Mouse (Mus musculus) midbrain, postnatal 0 days (tissue): ENCODE data around the gene Smbd1. TPM values are rescaled to one million over a fixed set of nuclear protein-coding genes. Genes with fewer than 3 reads are reported as not detected.

ENCODE experiments used
- ATAC-seq: fragments of 200-750 bp; cut with Nextera tagmentation; 2 replicates; pipeline ENCODE4 v1.8.0; 2017; ENCODE audit warnings: moderate number of reproducible peaks, mild to moderate bottlenecking, moderate TSS enrichment, moderate library complexity; ENCODE audit not compliant: low FRiP score
- DNase-seq: peaks from one replicate; pipeline ENCODE4 v3.0.0-alpha.2; 2015; ENCODE audit warnings: low spot score
- H3K27ac ChIP-seq: fragments of 300-500 bp; sonication (generic); 2 replicates; pipeline ENCODE4 v1.5.1; 2014; ENCODE audit warnings: low read depth, mild to moderate bottlenecking, low read length, mixed read lengths
- H3K27me3 ChIP-seq: fragments of 300-500 bp; sonication (generic); 2 replicates; pipeline ENCODE4 v1.6.1; 2014; ENCODE audit warnings: low read length, control low read depth, mixed read lengths; ENCODE audit not compliant: insufficient read depth
- H3K36me3 ChIP-seq: fragments of 300-500 bp; sonication (generic); 2 replicates; pipeline ENCODE4 v1.6.1; 2014; ENCODE audit warnings: low read length, control low read depth, mixed read lengths; ENCODE audit not compliant: insufficient read depth
- H3K4me1 ChIP-seq: fragments of 300-500 bp; sonication (generic); 2 replicates; pipeline ENCODE4 v1.6.1; 2014; ENCODE audit warnings: mild to moderate bottlenecking, control low read depth, antibody characterized with exemption, low read length, mixed read lengths; ENCODE audit not compliant: insufficient read depth
- H3K4me2 ChIP-seq: fragments of 300-500 bp; sonication (generic); 2 replicates; pipeline ENCODE4 v1.6.1; 2014; ENCODE audit warnings: low read depth, mild to moderate bottlenecking, low read length, mixed read lengths; ENCODE audit not compliant: poor library complexity, severe bottlenecking
- H3K4me3 ChIP-seq: fragments of 300-500 bp; sonication (generic); 2 replicates; pipeline ENCODE4 v1.5.1; 2014; ENCODE audit warnings: low read depth, mild to moderate bottlenecking, low read length, moderate library complexity
- H3K9ac ChIP-seq: fragments of 300-500 bp; sonication (generic); replicated peaks from 2 replicates; pipeline ENCODE4 v1.6.1; 2014; ENCODE audit warnings: mild to moderate bottlenecking, low read length, moderate library complexity, mixed read lengths; ENCODE audit not compliant: poor library complexity, severe bottlenecking
- H3K9me3 ChIP-seq: fragments of 300-500 bp; sonication (generic); 2 replicates; pipeline ENCODE4 v1.6.1; 2016; ENCODE audit warnings: low read length, control low read depth
- CTCF ChIP-seq: IDR thresholded peaks from 2 replicates; pipeline ENCODE4 v1.5.1; 2016; ENCODE audit warnings: antibody characterized with exemption, mild to moderate bottlenecking
- WGBS: fragments of 180-500 bp; shearing (Covaris S2); extraction: QIAGEN DNeasy Blood & Tissue Kit; methylation state at CpG from one replicate; pipeline ENCODE4 v1.1.7; 2014; 5-methylcytosine and 5-hydroxymethylcytosine counted together
- polyA plus RNA-seq: library from polyadenylated mRNA; unstranded; fragments of >200 nt; fragmentation: Nextera tagmentation; extraction: Ambion mirVana; gene quantifications from 2 replicates; pipeline ENCODE4 v1.2.1, GENCODE M21; 2015
- total RNA-seq: library from RNA; depleted of rRNA; stranded (reverse); fragments of >200 nt; gene quantifications from 2 replicates; pipeline ENCODE4 v1.2.3, GENCODE M21; 2014

The Smbd1 gene
- total and polyA plus RNA-seq, 2 experiments from 2014 or later = not detected

DNA sequence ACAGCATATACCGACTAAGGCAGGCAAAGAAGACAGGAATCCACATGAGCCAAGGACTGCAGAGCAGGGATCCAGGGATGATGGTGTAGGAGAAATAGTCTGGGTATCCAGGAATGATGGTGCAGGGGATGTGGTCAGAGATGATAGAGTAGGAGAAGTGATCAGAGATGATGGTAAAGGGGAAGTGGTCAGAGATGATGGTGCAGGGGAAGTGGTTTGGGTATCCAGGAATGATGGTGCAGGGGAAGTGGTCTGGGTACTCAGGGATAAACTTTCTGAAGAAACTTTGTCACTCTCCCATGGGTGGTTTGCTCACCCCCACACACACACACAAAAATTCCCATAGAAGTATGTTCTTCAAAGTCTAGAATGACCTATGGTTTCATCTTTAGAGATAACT lies 15.1 kb downstream of the Smbd1 start:
- Histone ChIP-seq H3K4me1 (no peaks in the 10 kb centered on the region), H3K36me3 (no peaks in the 10 kb centered on the region), H3K9me3 (no peaks in the 10 kb centered on the region), H3K27ac (no peak overlapping the region), H3K9ac (no peak overlapping the region), H3K27me3 (no peaks in the 10 kb centered on the region; the same call in 1 of the 2 replicates), H3K4me2 (no peak overlapping the region), H3K4me3 (no peak overlapping the region)
- TF ChIP-seq CTCF = no peak
- DNase-seq (no peak), ATAC-seq (no peak)
- 80% methylated on average over 1 of the region's 1 CpGs for WGBS

DNA sequence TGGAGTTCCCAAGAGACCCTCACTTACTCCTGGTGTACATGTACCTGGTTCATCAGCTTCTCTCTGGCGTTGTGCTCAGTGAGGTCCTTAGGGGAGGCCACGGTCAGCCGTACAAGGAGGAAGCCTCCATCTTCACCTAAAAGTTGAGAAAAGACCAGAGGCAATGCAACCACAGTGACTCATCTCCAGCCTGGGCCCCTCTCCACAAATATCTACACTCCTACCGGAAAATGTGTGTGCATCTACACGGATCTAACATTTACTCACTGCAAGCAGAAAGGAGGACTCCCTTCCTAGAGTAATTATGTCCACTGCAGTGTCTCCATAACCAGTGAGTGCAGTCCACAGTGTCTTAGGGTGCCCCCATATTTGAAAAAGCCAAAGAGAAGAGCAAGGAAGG lies 20.2 kb downstream of the Smbd1 start:
- TF ChIP-seq CTCF = no peak
- Histone ChIP-seq H3K4me3 (no peak overlapping the region), H3K27ac (no peak overlapping the region), H3K36me3 (no peaks in the 10 kb centered on the region), H3K9me3 (no peaks in the 10 kb centered on the region), H3K4me1 (no peaks in the 10 kb centered on the region), H3K9ac (no peak overlapping the region), H3K4me2 (no peak overlapping the region), H3K27me3 (no peaks in the 10 kb centered on the region)
- 91% methylated on average over 5 of the region's 5 CpGs for WGBS
- no peak for ATAC-seq
- DNase-seq = no peak

DNA sequence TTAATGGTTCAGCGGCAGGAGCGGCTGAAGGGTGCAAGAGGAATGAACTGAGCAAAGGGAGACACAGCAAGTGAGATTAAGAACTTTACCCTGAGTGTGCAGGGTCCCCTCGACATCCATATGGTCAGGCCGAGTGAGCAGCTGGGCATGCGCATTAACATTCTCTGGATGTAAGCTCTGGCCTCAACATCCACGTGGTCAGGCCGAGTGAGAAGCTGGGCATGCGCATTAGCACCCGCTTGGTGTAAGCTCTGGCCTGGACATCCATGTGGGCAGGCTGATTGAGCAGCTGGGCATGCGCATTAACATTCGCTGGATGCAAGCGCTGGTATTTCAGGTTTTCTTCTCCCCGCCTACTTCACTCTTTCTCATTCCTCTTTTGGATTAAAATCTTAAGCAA lies 25.4 kb downstream of the Smbd1 start:
- Histone ChIP-seq H3K4me3 (no peak overlapping the region), H3K9me3 (no peaks in the 10 kb centered on the region), H3K4me2 (no peak overlapping the region), H3K27me3 (no peaks in the 10 kb centered on the region), H3K36me3 (no peaks in the 10 kb centered on the region), H3K9ac (no peak overlapping the region), H3K4me1 (no peaks in the 10 kb centered on the region), H3K27ac (no peak overlapping the region)
- TF ChIP-seq CTCF = no peak
- DNase-seq (peak; percentile 76), ATAC-seq (no peak)
- 58% methylated on average over 13 of the region's 13 CpGs for WGBS

DNA sequence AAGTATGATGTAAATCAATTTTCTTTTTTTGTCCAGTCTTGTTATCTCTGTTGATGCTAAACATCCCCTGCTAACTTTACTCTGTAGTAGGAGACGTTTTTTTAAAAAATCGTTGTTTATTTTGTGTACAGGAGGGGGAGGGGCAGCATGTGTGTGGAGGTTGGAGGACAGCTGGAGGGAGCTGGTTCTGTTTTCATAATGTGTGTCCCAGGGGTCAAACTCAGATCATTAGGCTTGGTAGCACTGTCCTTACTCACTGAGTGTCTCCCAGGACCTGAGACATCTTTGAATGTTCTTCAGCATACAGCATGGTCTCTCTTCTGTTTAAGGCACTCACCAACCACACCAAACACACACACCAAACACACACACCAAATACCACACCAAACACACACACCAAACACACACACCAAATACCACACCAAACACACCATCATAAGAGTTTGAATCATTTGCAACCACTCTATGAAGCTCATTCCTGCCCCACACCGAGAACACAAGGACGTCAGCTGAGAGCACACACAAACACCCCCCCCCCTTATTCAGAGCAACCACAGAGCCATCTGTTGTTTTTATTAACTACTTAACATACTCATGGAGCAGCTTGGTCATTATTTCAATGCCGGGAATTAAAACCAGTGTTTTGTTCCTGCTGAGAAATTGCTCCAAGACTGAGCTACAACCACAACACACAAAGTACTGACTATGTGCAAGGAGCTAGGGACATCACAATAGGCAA lies 26.8 kb downstream of the Smbd1 start:
- Histone ChIP-seq H3K27me3 (no peaks in the 10 kb centered on the region), H3K4me2 (no peak overlapping the region), H3K9ac (no peak overlapping the region), H3K4me1 (no peaks in the 10 kb centered on the region), H3K4me3 (no peak overlapping the region), H3K27ac (no peak overlapping the region), H3K9me3 (no peaks in the 10 kb centered on the region), H3K36me3 (no peaks in the 10 kb centered on the region)
- ATAC-seq (no peak), DNase-seq (peak; percentile 10)
- 53% methylated on average over 5 of the region's 5 CpGs for WGBS
- no peak for TF ChIP-seq CTCF

DNA sequence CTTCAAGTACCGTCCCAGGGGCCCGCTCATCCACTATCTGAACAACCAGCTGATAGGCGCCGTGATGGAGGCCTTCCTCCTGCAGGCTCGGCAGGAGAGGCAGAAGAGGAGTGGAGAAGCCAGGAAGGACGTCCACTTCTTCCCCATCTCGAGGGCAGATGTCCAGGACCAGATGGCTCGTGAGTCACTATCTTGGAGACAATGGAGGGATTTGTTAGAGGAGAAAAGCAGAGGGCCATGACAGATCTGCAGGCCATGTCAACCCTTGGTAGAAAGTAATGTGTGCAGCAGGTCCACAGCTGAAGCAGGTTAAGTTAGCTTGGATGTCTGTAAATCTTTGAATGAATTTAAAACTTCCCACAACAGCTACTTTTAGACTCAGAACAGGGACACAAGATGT lies 31.3 kb downstream of the Smbd1 start:
- TF ChIP-seq CTCF = no peak
- DNase-seq = no peak
- Histone ChIP-seq H3K4me1 (no peaks in the 10 kb centered on the region), H3K27me3 (no peaks in the 10 kb centered on the region), H3K4me2 (no peak overlapping the region), H3K9me3 (no peaks in the 10 kb centered on the region), H3K27ac (no peak overlapping the region), H3K36me3 (no peaks in the 10 kb centered on the region), H3K9ac (no peak overlapping the region), H3K4me3 (no peak overlapping the region)
- no peak for ATAC-seq
- WGBS = 66% methylated on average over 8 of the region's 8 CpGs

DNA sequence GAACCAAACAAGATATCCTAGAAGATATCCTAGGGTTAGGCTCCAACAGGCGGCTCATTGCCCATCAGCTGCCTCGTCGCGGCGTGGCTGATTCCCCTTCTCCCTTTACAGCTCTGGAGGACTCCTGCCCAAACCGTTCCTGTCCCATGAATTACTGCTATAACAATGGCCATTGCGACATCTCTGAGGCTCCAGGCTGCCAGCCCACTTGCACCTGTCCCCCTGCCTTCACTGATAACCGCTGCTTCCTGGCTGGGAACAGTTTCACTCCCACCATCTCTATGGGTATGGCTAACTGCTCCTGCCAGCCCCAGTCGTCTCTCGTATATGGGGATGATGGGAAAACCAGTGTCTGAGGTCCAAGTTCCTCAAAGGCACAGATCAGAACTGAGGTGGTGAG lies 33.6 kb downstream of the Smbd1 start:
- H3K4me2 ChIP-seq = no peak overlapping the region
- ATAC-seq (no peak), DNase-seq (no peak)
- H3K36me3 ChIP-seq = no peaks in the 10 kb centered on the region
- WGBS = 86% methylated on average over 10 of the region's 10 CpGs
- H3K9me3 ChIP-seq = no peaks in the 10 kb centered on the region
- H3K27me3 ChIP-seq = no peaks in the 10 kb centered on the region
- TF ChIP-seq CTCF = no peak
- H3K4me1 ChIP-seq = no peaks in the 10 kb centered on the region
- H3K27ac ChIP-seq = no peak overlapping the region
- H3K9ac ChIP-seq = no peak overlapping the region
- no peak overlapping the region for H3K4me3 ChIP-seq
